Mouse (Mus musculus) stomach, postnatal 0 days (tissue): ENCODE measurements around the gene Rplp1.

ENCODE experiments used
- CTCF ChIP-seq: IDR thresholded peaks from 2 replicates; pipeline ENCODE4 v1.5.1; 2016; ENCODE audit warnings: antibody characterized with exemption, low read depth, mild to moderate bottlenecking, moderate library complexity
- EP300 ChIP-seq: optimal IDR thresholded peaks from 2 replicates; pipeline ENCODE3; 2016; ENCODE audit warnings: antibody characterized with exemption

DNA sequence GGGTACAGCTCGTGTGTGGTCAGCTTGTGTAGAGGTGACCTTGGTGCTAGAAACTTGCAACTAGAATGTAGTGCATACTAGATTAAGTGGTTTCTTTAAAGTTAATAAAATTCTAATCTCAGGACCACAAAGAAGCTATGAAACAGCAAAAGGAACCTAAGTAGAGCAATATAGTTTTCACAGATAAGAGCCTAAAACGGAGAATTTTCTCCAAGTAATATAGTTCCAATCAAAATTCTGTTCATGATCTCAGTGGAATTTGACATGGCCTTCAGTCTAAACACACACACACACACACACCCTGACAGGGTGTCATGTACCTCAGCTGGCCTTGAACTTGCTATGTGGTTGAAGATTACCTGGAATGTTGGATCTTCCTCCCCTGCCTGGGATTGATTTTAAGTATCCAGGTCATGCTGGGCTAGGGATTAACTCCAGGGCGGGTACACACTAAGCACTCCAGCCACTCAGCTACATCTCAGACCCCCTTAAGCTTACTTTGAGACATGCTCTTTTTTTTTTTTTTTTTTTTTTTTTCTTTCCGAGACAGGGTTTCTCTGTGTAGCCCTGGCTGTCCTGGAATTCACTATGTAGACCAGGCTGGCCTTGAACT is 1.2 kb upstream of the Rplp1 start:
- TF ChIP-seq CTCF (no peak), EP300 (no peak)
